Mouse (Mus musculus) myocyte (in vitro differentiated cells): Measurements from ENCODE around the gene Ccser1.

Source experiments
- MYOG ChIP-seq, 3 experiments: IDR thresholded peaks; one replicate each; pipeline ENCODE4 v1.6.1; 2011; ENCODE audit warnings: control low read depth in 2 of 3, low read depth in 2 of 3, mild to moderate bottlenecking in 2 of 3; ENCODE audit not compliant: insufficient read length in 2 of 3, control insufficient read depth in 1 of 3, insufficient read depth in 1 of 3
- TCF12 ChIP-seq: IDR thresholded peaks from one replicate; pipeline ENCODE4 v1.6.1; 2011; ENCODE audit warnings: mild to moderate bottlenecking, control low read depth; ENCODE audit not compliant: poor library complexity, insufficient read depth, severe bottlenecking
- USF1 ChIP-seq: IDR thresholded peaks from one replicate; pipeline ENCODE4 v1.6.1; 2011; ENCODE audit warnings: low read depth, mild to moderate bottlenecking, control low read depth, moderate library complexity

GRCm38 (mm10) chr6:62067024-62067380 lies 886.9 kb downstream of the Ccser1 start:
- no peak for TF ChIP-seq USF1
- TF ChIP-seq TCF12: no peak
- TF ChIP-seq MYOG (IDR thresholded peaks at IDR 0.05; ENCODE audit: control insufficient read depth in 1 of 3, insufficient read depth in 1 of 3, insufficient read length in 2 of 3, low read depth in 2 of 3): no peak
